15 mouse cellular contexts compared by ENCODE assay signal in genomic region chr4:59349425-59350185, GRCm38 (mm10).
DNase-seq lines count a peak whose midpoint lies in the region; ATAC-seq and TF ChIP-seq lines count a peak whose summit lies in the region.
"Had no signal": no experiment of that assay in that cellular context is flagged by ENCODE, and none has a peak within 500 bp of the region (broad histone marks: within the 10 kb centered on the region; RNA-seq: fewer than 3 reads in every experiment).

No protein-coding gene starts in this region.

- H3K4me1 ChIP-seq in heart, embryonic 14.5 days (ENCODE audit: control insufficient read depth in 2 of 2, insufficient read depth in 2 of 2, low read length in 2 of 2) = peaks cover 8 to 10% of the 10 kb centered on the region in 2 experiments
- H3K4me1 ChIP-seq in limb, embryonic 14.5 days (ENCODE audit: control insufficient read depth, insufficient read depth, low read length) = no peaks in the 10 kb centered on the region
- H3K4me1 ChIP-seq in limb, embryonic 10.5 days = no peaks in the 10 kb centered on the region

- H3K4me2 ChIP-seq in heart, embryonic 14.5 days (ENCODE audit: low read length) = peak overlapping the region; percentile 21; the same call in 1 of the 2 replicates
- no peak overlapping the region for H3K4me2 ChIP-seq in limb, embryonic 14.5 days (replicated peaks; ENCODE audit: low read depth, low read length, severe bottlenecking)
- H3K4me2 ChIP-seq: liver, embryonic 15.5 days; neural tube, embryonic 15.5 days had no signal

- H3K36me3 ChIP-seq in heart, embryonic 14.5 days (ENCODE audit: control insufficient read depth, insufficient read depth, low read length) = no peaks in the 10 kb centered on the region
- no peaks in the 10 kb centered on the region for H3K36me3 ChIP-seq in limb, embryonic 14.5 days (ENCODE audit: control insufficient read depth, insufficient read depth, low read length)
- H3K36me3 ChIP-seq in limb, embryonic 10.5 days = no peaks in the 10 kb centered on the region
- H3K36me3 ChIP-seq: neural tube, embryonic 15.5 days had no signal

- TF ChIP-seq POLR2A in limb, embryonic 14.5 days (IDR thresholded peaks at IDR 0.05; ENCODE audit: borderline replicate concordance, extremely low read depth, insufficient read depth, insufficient read length) = no peak

- DNase-seq in heart, adult 8-10 months (ENCODE audit: low spot score) = no peak
- peak; percentile 47 for DNase-seq in limb, embryonic 14.5 days (ENCODE audit: low spot score)
- DNase-seq in limb, embryonic 10.5 days (ENCODE audit: low spot score) = no peak
- peak; percentile 18 for DNase-seq in MEL-GATA-1-ER (ENCODE audit: extremely low read depth, low read depth)
- DNase-seq in adipocyte (ENCODE audit: low spot score) = no peak
- DNase-seq: adrenal gland, adult 8-10 months; cerebellum, adult 11 months; right cerebral cortex, adult 18-20 months; thymus, postnatal 4 days had no signal

- 16% methylated on average over 7 of the region's 7 CpGs for WGBS in heart, embryonic 14.5 days
- 51% methylated on average over 7 of the region's 7 CpGs for WGBS in limb, embryonic 14.5 days
- WGBS in limb, embryonic 10.5 days = 76% methylated on average over 7 of the region's 7 CpGs

- H3K27ac ChIP-seq in heart, embryonic 14.5 days (replicated peaks in 1 of 2; ENCODE audit: control insufficient read depth in 1 of 2, insufficient read depth in 1 of 2, low read depth in 2 of 2, low read length in 2 of 2) = peak overlapping the region in 1 of 2 experiments; percentile 53; a peak in 1 of 4 replicates
- H3K27ac ChIP-seq in limb, embryonic 14.5 days (replicated peaks; ENCODE audit: low read depth, low read length) = no peak overlapping the region
- H3K27ac ChIP-seq in limb, embryonic 10.5 days = no peak overlapping the region
- H3K27ac ChIP-seq: heart, adult 2 months; liver, embryonic 15.5 days; neural tube, embryonic 15.5 days had no signal

- no peaks in the 10 kb centered on the region for H3K9me3 ChIP-seq in heart, embryonic 14.5 days (ENCODE audit: control insufficient read depth, low read length)
- H3K9me3 ChIP-seq in limb, embryonic 14.5 days (ENCODE audit: control insufficient read depth, low read length) = no peaks in the 10 kb centered on the region
- H3K9me3 ChIP-seq in limb, embryonic 10.5 days (replicated peaks) = no peaks in the 10 kb centered on the region
- H3K9me3 ChIP-seq: liver, embryonic 15.5 days; neural tube, embryonic 15.5 days had no signal

- no peaks in the 10 kb centered on the region for H3K27me3 ChIP-seq in heart, embryonic 14.5 days (ENCODE audit: control insufficient read depth, insufficient read depth, low read length)
- no peaks in the 10 kb centered on the region for H3K27me3 ChIP-seq in limb, embryonic 14.5 days (ENCODE audit: control insufficient read depth, insufficient read depth, low read length)
- H3K27me3 ChIP-seq in limb, embryonic 10.5 days (ENCODE audit: low read depth, poor library complexity, severe bottlenecking) = no peaks in the 10 kb centered on the region
- H3K27me3 ChIP-seq: liver, embryonic 15.5 days; neural tube, embryonic 15.5 days had no signal

- no peak overlapping the region for H3K4me3 ChIP-seq in heart, embryonic 14.5 days (ENCODE audit: control insufficient read depth in 1 of 2, insufficient read depth in 1 of 2, low read depth in 1 of 2, low read length in 2 of 2)
- H3K4me3 ChIP-seq in limb, embryonic 14.5 days (replicated peaks; ENCODE audit: low read length) = no peak overlapping the region
- H3K4me3 ChIP-seq in limb, embryonic 10.5 days = no peak overlapping the region
- H3K4me3 ChIP-seq: heart, adult 2 months; liver, embryonic 15.5 days; neural tube, embryonic 15.5 days had no signal

- no peak overlapping the region for H3K9ac ChIP-seq in heart, embryonic 14.5 days (ENCODE audit: low read length)
- no peak overlapping the region for H3K9ac ChIP-seq in limb, embryonic 14.5 days (ENCODE audit: low read depth, low read length, severe bottlenecking)
- H3K9ac ChIP-seq: liver, embryonic 15.5 days; neural tube, embryonic 15.5 days had no signal

- ATAC-seq in heart, embryonic 14.5 days (ENCODE audit: insufficient number of reproducible peaks, insufficient read depth, low FRiP score, low read depth) = peak; percentile 50; the same call in 1 of the 2 replicates
- ATAC-seq in limb, embryonic 14.5 days (ENCODE audit: low FRiP score, low read depth) = no peak
- peak; percentile 55; the same call in 1 of the 2 replicates for ATAC-seq in megakaryocyte progenitor cell, adult 5-6 weeks (replicated peaks; ENCODE audit: poor library complexity)
- ATAC-seq: CD4-positive, CD25-positive, alpha-beta regulatory T cell, adult 4 months had no signal

Comparison
In these comparisons a context has a peak if more than half of its experiments do, and no peak if none do; other contexts are left out.
1. DNase-seq: peak in limb, embryonic 14.5 days (single experiment) and MEL-GATA-1-ER (single experiment); none in heart, adult 8-10 months (single experiment), limb, embryonic 10.5 days (single experiment) and adipocyte (single experiment).